Mouse (Mus musculus): ENCODE results near the gene Ucp2.

DNA sequence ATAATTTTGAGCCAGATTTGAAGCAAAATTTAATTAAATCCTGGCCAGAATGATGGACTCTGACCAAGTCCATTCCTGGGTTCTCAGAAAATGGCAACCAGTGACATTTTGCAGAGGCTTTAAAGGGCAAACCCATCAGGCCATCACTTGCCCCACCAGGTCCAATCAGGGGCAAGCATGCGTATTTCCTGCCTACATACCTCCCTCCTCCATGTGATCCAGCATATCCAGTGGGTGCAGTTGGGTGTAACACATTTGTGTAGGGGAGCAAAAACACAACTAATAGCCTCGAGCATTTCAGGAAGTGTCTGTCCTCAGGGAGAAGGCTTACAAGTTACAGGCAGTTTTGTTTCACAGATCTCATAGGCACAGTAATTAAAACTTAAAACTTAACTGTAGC is 5.8 kb upstream of the Ucp2 start:
- TF ChIP-seq POLR2A (IDR thresholded peaks at IDR 0.05; ENCODE audit: extremely low read depth, insufficient read depth, low read length) (no peak), CTCF (IDR thresholded peaks at IDR 0.05; ENCODE audit: extremely low read depth, insufficient read depth, low read length) (no peak)

All from cortical plate, adult 2 months (tissue).